Mouse (Mus musculus): ENCODE data around the gene Eif5a. TPM values are rescaled to one million over a fixed set of nuclear protein-coding genes. Genes with fewer than 3 reads are reported as not detected.

Gene Eif5a
- polyA plus RNA-seq, 1 experiment: 533 TPM

- no peak overlapping the region for H3K4me3 ChIP-seq (replicated peaks; ENCODE audit: insufficient read depth, low read depth, low read length)
- 60% methylated on average over 4 of the region's 4 CpGs for WGBS
- TF ChIP-seq POLR2A (IDR thresholded peaks at IDR 0.05; ENCODE audit: borderline replicate concordance, insufficient read depth, low read length) (no peak), CTCF (IDR thresholded peaks at IDR 0.05; ENCODE audit: borderline replicate concordance, insufficient read depth, low read depth, low read length) (no peak)
Observed at GRCm38 (mm10) chr11:69872451-69872850, 49.3 kb downstream of the Eif5a start.

GRCm38 (mm10) chr11:69871822-69872221 is 49.9 kb downstream of the Eif5a start:
- H3K4me1 ChIP-seq (ENCODE audit: control insufficient read depth, insufficient read depth, low read length): no peaks in the 10 kb centered on the region
- H3K4me3 ChIP-seq (replicated peaks; ENCODE audit: insufficient read depth, low read depth, low read length): no peak overlapping the region
- no peak for DNase-seq
- H3K27ac ChIP-seq (ENCODE audit: insufficient read depth, low read length): no peak overlapping the region
- H3K27me3 ChIP-seq (ENCODE audit: control insufficient read depth, insufficient read depth, low read length): no peaks in the 10 kb centered on the region; the same call in 1 of the 2 replicates
- WGBS: 89% methylated on average over 7 of the region's 7 CpGs
- TF ChIP-seq CTCF (IDR thresholded peaks at IDR 0.05; ENCODE audit: borderline replicate concordance, insufficient read depth, low read depth, low read length): no peak
- no peak for TF ChIP-seq POLR2A (IDR thresholded peaks at IDR 0.05; ENCODE audit: borderline replicate concordance, insufficient read depth, low read length)

More at GRCm38 (mm10) chr11:69872451-69872850, 49.3 kb downstream of the Eif5a start:
- no peak overlapping the region for H3K27ac ChIP-seq (ENCODE audit: insufficient read depth, low read length)
- H3K27me3 ChIP-seq (ENCODE audit: control insufficient read depth, insufficient read depth, low read length): no peaks in the 10 kb centered on the region; the same call in 1 of the 2 replicates
- no peak for DNase-seq
- H3K4me1 ChIP-seq (ENCODE audit: control insufficient read depth, insufficient read depth, low read length): no peaks in the 10 kb centered on the region

GRCm38 (mm10) chr11:69870289-69871069 is 51.3 kb downstream of the Eif5a start:
- 94% methylated on average over 2 of the region's 2 CpGs for WGBS
- no peak for DNase-seq
- H3K4me3 ChIP-seq (replicated peaks; ENCODE audit: insufficient read depth, low read depth, low read length): no peak overlapping the region

GRCm38 (mm10) chr11:69867335-69867734 is 54.4 kb downstream of the Eif5a start:
- H3K4me3 ChIP-seq (replicated peaks; ENCODE audit: insufficient read depth, low read depth, low read length): no peak overlapping the region
- no peaks in the 10 kb centered on the region for H3K4me1 ChIP-seq (ENCODE audit: control insufficient read depth, insufficient read depth, low read length)
- DNase-seq: no peak
- TF ChIP-seq CTCF (IDR thresholded peaks at IDR 0.05; ENCODE audit: borderline replicate concordance, insufficient read depth, low read depth, low read length): no peak
- no peak for TF ChIP-seq POLR2A (IDR thresholded peaks at IDR 0.05; ENCODE audit: borderline replicate concordance, insufficient read depth, low read length)
- no peak overlapping the region for H3K27ac ChIP-seq (ENCODE audit: insufficient read depth, low read length)
- WGBS: 73% methylated on average over 9 of the region's 9 CpGs
- no peaks in the 10 kb centered on the region; the same call in 1 of the 2 replicates for H3K27me3 ChIP-seq (ENCODE audit: control insufficient read depth, insufficient read depth, low read length)

More at GRCm38 (mm10) chr11:69870289-69871069, 51.3 kb downstream of the Eif5a start:
- Histone ChIP-seq H3K27me3 (ENCODE audit: control insufficient read depth, insufficient read depth, low read length) (no peaks in the 10 kb centered on the region; the same call in 1 of the 2 replicates), H3K27ac (ENCODE audit: insufficient read depth, low read length) (no peak overlapping the region), H3K4me1 (ENCODE audit: control insufficient read depth, insufficient read depth, low read length) (no peaks in the 10 kb centered on the region)
- no peak for TF ChIP-seq POLR2A (IDR thresholded peaks at IDR 0.05; ENCODE audit: borderline replicate concordance, insufficient read depth, low read length)
- no peak for TF ChIP-seq CTCF (IDR thresholded peaks at IDR 0.05; ENCODE audit: borderline replicate concordance, insufficient read depth, low read depth, low read length)

Other genes starting within 250 kb of the Eif5a start
- gene Eif4a1, start 249.5 kb downstream of the Eif5a start, polyA plus RNA-seq (2012; rRNA removed): 316 and 321 TPM in 2 replicates
- 110 and 152 TPM in 2 replicates for gene Senp3, start 239.9 kb downstream of the Eif5a start, polyA plus RNA-seq (2012; rRNA removed)
- 4.8 and 4.9 TPM in 2 replicates for gene Tnfsf13, start 236.2 kb downstream of the Eif5a start, polyA plus RNA-seq (2012; rRNA removed)
- gene Tnfsf12, start 226.1 kb downstream of the Eif5a start, polyA plus RNA-seq (2012; rRNA removed): 31.2 and 35.3 TPM in 2 replicates
- gene Tnfsfm13, start 225.9 kb downstream of the Eif5a start, polyA plus RNA-seq (2012; rRNA removed): 3.3 and 4.2 TPM in 2 replicates
- 35.3 and 42.3 TPM in 2 replicates for gene Polr2a, start 163.3 kb downstream of the Eif5a start, polyA plus RNA-seq (2012; rRNA removed)
- not detected in 2 replicates for gene Slc35g3, start 160.0 kb downstream of the Eif5a start, polyA plus RNA-seq (2012; rRNA removed)
- 69.8 and 71.1 TPM in 2 replicates for gene Zbtb4, start 156.0 kb downstream of the Eif5a start, polyA plus RNA-seq (2012; rRNA removed)
- gene Chrnb1, start 126.0 kb downstream of the Eif5a start, polyA plus RNA-seq (2012; rRNA removed): 1.6 and 2.9 TPM in 2 replicates
- 47.0 and 49.4 TPM in 2 replicates for gene Fgf11, start 120.1 kb downstream of the Eif5a start, polyA plus RNA-seq (2012; rRNA removed)
- 0.28 and 0.36 TPM in 2 replicates for gene Tmem102, start 116.3 kb downstream of the Eif5a start, polyA plus RNA-seq (2012; rRNA removed)
- not detected in 2 replicates for gene Gm39566, start 106.7 kb downstream of the Eif5a start, polyA plus RNA-seq (2012; rRNA removed)
- not detected in 2 replicates for gene Spem2, start 103.5 kb downstream of the Eif5a start, polyA plus RNA-seq (2012; rRNA removed)
- gene Spem1, start 99.8 kb downstream of the Eif5a start, polyA plus RNA-seq (2012; rRNA removed): 1.4 TPM in 2 replicates
- 116 and 122 TPM in 2 replicates for gene Nlgn2, start 84.2 kb downstream of the Eif5a start, polyA plus RNA-seq (2012; rRNA removed)
- gene Tmem256, start 83.4 kb downstream of the Eif5a start, polyA plus RNA-seq (2012; rRNA removed): 200 and 210 TPM in 2 replicates
- gene Plscr3, start 75.6 kb downstream of the Eif5a start, polyA plus RNA-seq (2012; rRNA removed): 34.2 and 36.9 TPM in 2 replicates
- 0.21 and 0.39 TPM in 2 replicates for gene Tnk1, start 63.2 kb downstream of the Eif5a start, polyA plus RNA-seq (2012; rRNA removed)
- not detected in 2 replicates for gene Tmem95, start 43.9 kb downstream of the Eif5a start, polyA plus RNA-seq (2012; rRNA removed)
- 1.9 and 2.2 TPM in 2 replicates for gene Kctd11, start 40.6 kb downstream of the Eif5a start, polyA plus RNA-seq (2012; rRNA removed)
- 0.18 and 0.24 TPM in 2 replicates for gene Acap1, start 26.4 kb downstream of the Eif5a start, polyA plus RNA-seq (2012; rRNA removed)
- gene 2810408A11Rik, start 21.0 kb downstream of the Eif5a start, polyA plus RNA-seq (2012; rRNA removed): 0.36 and 0.43 TPM in 2 replicates
- gene Neurl4, start 20.9 kb downstream of the Eif5a start, polyA plus RNA-seq (2012; rRNA removed): 119 and 128 TPM in 2 replicates
- 78.9 and 87.5 TPM in 2 replicates for gene Gps2, start 8.1 kb downstream of the Eif5a start, polyA plus RNA-seq (2012; rRNA removed)
- 16.5 and 16.8 TPM in 2 replicates for gene Ybx2, start 13.8 kb upstream of the Eif5a start, polyA plus RNA-seq (2012; rRNA removed)
- gene Slc2a4, start 26.2 kb upstream of the Eif5a start, polyA plus RNA-seq (2012; rRNA removed): 5.9 and 7.2 TPM in 2 replicates
- 0.33 TPM in 1 of 2 replicates, not detected in the other for gene Cldn7, start 42.8 kb upstream of the Eif5a start, polyA plus RNA-seq (2012; rRNA removed)
- 93.9 and 108 TPM in 2 replicates for gene Ctdnep1, start 59.2 kb upstream of the Eif5a start, polyA plus RNA-seq (2012; rRNA removed)
- gene Elp5, start 60.6 kb upstream of the Eif5a start, polyA plus RNA-seq (2012; rRNA removed): 106 and 109 TPM in 2 replicates
- gene Gabarap, start 69.2 kb upstream of the Eif5a start, polyA plus RNA-seq (2012; rRNA removed): 344 and 366 TPM in 2 replicates
- gene Phf23, start 73.8 kb upstream of the Eif5a start, polyA plus RNA-seq (2012; rRNA removed): 41.8 and 44.4 TPM in 2 replicates
- 27.2 and 28.9 TPM in 2 replicates for gene Dvl2, start 78.6 kb upstream of the Eif5a start, polyA plus RNA-seq (2012; rRNA removed)
- gene Acadvl, start 93.5 kb upstream of the Eif5a start, polyA plus RNA-seq (2012; rRNA removed): 104 and 112 TPM in 2 replicates
- 352 and 374 TPM in 2 replicates for gene Dlg4, start 95.0 kb upstream of the Eif5a start, polyA plus RNA-seq (2012; rRNA removed)
- gene Asgr1, start 132.1 kb upstream of the Eif5a start, polyA plus RNA-seq (2012; rRNA removed): 13.8 and 17.1 TPM in 2 replicates
- gene Asgr2, start 170.7 kb upstream of the Eif5a start, polyA plus RNA-seq (2012; rRNA removed): 0.11 and 0.17 TPM in 2 replicates
- gene Mgl2, start 208.4 kb upstream of the Eif5a start, polyA plus RNA-seq (2012; rRNA removed): 2.4 and 2.5 TPM in 2 replicates
- 1.2 and 1.4 TPM in 2 replicates for gene Clec10a, start 234.2 kb upstream of the Eif5a start, polyA plus RNA-seq (2012; rRNA removed)

Measured in cerebellum, adult 2 months (tissue).